Mouse (Mus musculus): ENCODE measurements around the gene Tm4sf20.
A peak's percentile ranks its signal among the peaks of the same experiment; 100 is the strongest.

Tm4sf20 gene

DNA sequence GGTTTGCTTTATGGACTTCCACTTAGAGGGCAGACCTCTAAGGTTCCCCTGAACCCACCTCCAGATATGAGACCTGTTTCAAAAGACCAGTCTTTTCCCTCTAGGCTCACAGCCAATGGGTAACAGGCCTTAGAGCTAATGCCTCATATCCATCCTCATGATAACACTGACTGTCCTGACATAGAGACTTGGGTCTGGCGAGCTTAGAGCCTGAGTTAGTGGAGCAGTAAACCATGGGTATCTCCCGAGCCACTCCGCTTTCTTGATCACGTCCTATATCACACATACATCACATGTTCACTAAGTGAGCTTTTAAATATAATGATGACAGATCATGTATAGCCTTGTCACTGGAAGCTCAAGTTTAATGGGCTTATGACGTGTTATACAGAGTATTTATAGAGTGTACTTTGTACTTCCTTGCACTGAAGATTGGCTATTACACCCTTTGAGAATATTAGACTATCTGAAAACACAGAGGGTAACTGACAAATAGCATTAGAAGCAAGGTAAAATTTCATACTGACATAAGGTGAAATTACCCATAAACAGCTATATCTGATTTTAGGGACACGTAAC, 11.2 kb upstream of the Tm4sf20 start:
- DNase-seq (ENCODE audit: low read depth, low spot score) = no peak

DNA sequence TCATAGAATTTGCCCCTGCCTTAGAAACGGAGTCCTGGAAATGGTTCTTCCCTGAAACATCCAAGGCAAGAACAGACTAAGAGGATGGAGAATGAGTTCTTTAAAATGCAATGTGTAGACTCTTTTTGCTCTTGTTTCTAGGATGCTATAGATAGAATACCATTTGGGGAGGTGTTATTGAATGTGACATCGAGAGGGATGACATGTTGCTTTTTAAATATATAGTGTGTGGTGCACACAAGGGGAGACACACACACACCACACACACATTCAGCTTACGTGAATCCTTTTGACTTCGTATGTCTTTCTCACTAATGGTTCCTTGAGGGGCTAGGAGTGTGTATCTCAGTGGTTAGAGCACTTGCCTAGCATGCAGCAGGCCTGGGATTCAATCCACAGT, 7.0 kb upstream of the Tm4sf20 start:
- no peak for DNase-seq (ENCODE audit: low read depth, low spot score)

DNA sequence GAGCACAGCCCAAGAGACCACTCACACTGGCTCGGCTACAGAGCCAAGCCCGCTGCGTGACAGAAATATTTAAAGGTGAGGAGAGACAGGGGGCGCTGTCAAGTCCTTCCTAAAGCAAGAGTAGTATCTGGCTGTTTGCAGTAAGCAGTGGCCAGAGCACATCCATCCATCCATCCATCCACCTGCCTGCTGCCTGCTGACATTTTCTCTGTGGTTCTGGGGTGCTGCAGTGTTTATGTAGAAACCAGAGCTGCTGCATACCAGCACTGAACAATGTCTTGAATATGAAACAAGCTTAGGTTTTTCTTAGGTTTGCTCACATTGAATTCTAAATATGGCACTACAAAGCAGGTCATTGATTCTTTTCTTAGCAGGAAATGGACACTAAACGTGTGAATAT, 4.9 kb upstream of the Tm4sf20 start:
- no peak for DNase-seq (ENCODE audit: low read depth, low spot score)

DNA sequence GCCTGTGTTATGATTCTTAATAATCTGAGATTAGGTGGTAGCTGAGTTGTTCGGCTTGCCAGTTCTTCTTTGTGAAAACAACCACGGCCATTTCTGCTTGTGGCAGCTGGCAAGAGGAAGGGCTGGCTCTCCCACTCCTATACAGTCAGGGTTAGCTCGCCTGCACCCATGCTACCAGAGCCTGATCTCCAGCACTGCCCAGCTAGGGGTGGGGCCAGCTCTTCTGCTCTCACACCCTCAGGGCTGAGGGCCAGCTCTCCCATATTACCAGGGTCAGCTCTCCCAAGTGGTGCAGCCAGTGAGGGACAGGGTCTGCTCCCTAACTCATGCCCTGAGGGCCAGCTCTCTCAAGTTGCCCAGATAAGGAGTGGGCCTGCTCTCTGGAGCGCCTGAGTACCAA, 4.2 kb upstream of the Tm4sf20 start:
- DNase-seq (ENCODE audit: low read depth, low spot score) = no peak

DNA sequence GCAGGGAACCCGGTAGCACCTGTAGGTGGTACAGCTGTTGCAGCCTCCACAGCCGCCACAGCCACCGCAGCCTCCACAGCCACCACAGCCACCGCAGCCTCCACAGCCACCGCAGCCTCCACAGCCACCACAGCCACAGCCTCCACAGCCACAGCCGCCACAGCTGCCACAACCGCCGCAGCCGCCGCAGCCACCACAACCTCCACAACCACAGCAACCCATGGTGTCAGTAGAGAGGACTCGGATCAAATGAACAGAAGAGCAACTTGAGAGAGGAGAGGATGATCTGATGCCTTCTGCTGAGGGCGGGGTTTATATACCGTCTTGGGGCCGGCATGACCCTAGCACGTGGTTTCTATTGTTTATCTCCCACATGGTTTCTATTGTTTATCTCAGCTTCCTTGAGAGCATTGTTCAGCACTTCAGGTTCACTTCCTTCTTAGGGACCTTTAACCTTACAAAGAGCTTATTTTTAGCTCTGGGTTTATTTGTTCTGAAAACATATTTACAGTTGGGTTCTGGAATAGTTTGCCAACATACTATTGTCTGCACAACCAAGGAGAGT, 2.8 kb upstream of the Tm4sf20 start, which contains the start of gene Gm47791:
Gene Gm47791, minus strand, starts transcription at position 222 of the 565 bp plus-strand sequence.
- DNase-seq (ENCODE audit: low read depth, low spot score) = peak; percentile 59

DNA sequence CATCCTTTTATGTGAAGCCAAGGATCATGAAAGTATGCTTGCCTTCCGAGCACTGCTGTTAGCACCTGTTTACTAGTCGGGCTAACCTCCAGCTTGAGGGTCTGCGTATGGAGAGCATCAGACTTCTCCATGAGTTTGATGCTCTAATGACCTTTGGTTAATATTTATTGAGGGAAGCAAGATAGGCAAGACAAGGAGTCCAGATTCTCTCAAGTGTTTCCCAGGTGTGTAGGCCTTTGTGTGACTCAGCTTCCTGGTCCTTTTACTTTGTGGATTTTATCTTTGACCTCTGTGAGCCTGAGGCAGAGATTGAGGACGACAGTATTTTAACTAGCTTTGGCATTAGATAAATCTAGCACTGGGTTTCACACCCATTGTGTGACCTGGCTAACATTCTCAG, 1.6 kb downstream of the Tm4sf20 start:
- DNase-seq (ENCODE audit: low read depth, low spot score) = no peak

DNA sequence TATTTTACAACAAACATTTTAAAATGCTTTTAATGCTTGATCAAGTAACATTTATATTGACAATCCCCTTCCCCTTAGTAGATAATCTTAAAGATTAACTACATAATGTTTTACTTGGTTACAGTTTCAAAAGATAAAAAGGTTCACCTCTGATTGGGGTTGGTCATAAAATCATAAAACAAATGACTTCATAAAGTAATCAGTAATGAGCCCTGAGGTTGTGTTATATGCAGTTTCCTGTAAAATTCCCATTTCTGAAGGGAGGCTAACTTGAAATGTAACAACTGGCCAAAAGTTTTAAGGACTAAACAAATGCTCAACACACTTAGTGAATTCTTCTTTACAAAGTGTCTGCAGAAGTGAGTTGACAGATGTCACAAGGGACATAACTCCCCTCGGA, 2.0 kb downstream of the Tm4sf20 start:
- no peak for DNase-seq (ENCODE audit: low read depth, low spot score)

DNA sequence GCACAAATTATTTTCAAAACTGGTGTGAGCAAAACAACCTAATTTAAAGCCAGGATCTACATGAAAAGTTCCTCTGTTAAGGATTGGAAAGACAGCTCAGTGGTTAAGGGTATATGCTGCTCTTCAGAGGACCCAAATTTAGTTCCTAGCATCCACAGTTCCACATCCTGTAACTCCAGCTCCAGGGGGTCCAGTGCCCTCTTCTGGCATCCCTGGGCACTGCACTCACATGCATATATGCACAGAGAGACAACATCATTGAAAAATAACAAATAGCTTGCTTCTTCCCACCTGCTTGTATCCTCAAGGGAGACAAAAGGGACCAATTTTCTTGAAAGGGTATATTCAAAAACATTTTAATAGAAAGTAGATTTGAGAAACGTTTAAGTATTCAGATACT, 6.0 kb downstream of the Tm4sf20 start:
- DNase-seq (ENCODE audit: low read depth, low spot score) = peak; percentile 52

DNA sequence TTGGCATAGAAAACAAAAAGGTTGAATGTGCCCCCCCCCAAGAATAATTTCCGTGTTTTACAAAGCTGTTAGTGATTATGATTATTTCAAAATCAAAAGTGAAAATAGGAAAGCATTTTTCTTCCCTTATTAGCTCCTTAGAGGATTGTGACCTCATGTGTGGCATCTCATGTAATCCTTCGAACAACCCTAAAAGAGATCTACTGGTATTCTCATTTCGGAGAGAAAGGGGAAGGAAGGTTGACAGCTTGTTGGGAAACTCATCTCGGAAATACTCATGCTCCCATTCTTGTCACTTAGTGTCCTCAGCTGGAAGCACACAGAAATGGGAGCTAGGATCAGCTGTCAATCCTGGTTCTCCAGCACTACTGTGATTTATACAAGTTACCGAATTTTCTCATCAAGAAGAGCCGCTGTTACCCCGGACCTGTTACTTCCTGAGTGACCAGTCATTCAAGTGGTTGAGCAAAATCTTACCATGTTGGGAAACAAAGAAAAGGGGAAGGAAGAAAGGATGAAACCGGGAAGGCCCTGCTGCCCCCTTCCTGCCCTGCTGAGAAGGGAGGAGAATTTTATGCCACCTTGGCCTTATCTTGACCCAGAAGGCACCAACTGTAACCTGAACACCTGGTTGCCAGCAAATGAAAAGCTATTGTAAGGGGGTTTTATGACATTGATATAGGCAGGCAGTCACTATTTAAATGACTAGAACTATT, 6.6 kb downstream of the Tm4sf20 start:
- DNase-seq (ENCODE audit: low read depth, low spot score) = no peak

DNA sequence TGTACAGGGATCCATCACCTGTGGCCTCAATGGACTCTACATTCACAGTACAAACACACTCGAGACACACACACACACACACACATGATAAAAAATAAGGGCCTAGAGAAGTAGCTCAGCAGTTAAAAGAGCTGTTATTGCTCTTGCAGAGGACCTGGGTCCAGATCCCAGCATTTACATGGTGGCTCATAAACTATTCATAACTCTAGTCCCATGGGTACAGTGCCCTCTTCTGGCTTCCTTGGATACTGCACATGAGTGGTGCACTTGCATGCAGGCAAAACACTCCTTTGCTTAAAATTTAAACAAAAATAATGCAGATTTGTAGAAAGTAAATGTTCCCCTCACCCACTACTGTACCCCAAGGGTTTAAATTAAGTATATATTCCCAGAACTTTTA, 8.7 kb downstream of the Tm4sf20 start:
- peak; percentile 61 for DNase-seq (ENCODE audit: low read depth, low spot score)

DNA sequence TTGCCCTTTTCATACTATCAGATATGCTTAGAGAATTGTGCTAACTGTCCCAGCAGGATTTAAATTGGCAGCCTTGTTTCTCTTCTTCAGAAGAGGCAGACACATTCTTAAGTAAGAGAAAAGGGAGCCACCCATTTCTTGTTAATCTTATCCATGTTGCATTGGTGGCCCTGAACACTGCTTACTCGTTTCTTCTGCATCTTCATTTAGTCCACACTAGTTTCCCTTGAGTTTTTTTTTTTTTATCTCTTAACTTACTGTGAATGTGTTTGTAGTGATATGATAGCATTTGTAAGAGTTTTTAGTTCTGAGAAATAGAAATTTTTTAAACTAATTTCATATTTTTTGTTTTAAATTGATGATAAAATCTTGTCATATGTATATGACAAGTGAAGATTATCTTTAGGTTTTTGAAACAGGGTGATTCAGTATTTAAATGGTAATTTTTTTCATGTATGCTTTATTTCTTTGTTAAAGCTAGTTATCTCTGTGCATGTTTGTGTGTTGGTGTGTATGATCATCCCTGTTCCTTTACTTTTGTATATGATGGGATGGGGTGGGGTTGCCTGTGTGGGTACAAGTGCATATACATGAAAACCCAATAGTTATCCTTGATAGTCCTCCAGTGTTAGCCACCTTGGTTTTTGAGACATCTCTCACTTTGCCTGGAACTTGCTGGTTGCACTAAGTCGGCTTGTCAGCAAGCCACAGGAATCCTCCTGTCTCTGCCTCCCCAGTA, 20.4 kb downstream of the Tm4sf20 start:
- no peak for DNase-seq (ENCODE audit: low read depth, low spot score)

DNA sequence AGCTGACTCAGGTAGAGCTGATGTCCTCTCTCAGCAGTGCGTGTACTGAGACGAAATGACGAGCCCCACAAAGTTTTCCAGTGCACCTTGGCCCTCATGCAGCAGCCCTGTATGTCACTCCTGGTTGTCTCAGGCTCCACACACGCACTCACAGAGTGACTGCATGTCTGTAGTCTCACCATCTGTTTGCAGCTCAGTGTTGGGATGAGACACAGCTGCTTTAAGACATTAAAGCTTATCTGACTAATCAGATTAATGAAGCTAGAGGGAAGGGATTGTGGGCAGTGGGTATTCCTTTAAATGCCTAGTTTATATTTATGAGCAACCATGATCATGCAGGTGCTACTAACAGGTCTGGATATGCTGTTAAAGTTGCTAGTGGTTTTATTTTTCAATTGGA, 21.9 kb downstream of the Tm4sf20 start:
- DNase-seq (ENCODE audit: low read depth, low spot score) = no peak

DNA sequence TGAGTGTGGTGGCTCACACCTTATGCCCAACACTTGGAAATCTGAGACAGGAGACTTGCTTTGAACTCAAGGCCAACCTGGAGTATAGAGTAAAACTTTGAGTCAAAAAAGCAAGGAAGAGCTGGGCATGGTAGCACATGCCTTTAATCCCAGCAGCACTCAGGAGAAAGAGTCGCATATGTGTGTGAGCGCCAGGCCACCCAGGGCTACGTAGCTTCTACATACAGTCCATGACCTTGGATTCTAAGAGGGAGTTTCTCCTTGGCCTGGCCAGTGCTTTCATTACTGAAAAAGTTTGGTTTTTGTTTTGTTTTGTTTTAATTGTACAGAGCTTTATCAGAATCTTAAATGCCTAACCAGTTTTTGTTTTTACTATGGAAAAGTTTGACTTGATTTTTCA, 24.3 kb downstream of the Tm4sf20 start:
- DNase-seq (ENCODE audit: low read depth, low spot score) = peak; percentile 12

DNA sequence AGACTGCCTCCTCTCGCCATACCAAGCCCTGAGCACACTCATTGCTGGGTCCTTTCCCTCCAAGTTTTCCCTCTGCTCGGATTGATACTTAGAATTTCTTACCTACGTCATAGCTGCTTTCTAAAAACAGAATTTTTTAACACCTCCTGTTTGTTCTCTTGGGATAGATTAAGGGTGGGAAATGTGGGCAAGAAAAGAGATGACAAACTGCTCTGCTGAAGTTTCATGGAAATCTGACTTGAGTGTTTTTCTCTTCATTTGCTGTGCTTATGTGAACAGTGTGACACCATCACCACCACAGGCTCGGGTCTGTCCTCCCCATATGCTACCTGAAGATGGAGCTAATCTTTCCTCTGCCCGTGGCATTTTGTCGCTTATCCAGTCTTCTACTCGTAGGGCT, 26.7 kb downstream of the Tm4sf20 start:
- DNase-seq (ENCODE audit: low read depth, low spot score) = no peak

DNA sequence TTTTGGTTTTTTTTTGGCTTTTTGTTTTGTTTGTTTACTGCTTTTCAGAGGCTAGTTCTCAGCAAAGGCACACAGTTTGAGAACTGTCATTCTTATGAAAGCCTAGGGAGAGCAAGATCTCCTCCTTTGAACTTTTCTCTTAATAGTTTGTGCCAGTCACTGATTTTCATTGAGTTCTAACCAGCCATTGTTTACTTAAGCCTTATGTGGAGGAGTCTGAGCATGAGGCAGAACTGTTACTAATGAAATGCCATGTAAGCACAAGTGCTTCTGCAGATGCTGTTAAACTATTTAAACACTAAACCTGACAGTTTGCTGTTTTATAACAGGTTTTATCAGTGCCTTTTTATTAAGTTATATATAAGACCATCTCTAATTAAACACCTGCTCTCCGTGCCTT, 30.2 kb downstream of the Tm4sf20 start:
- DNase-seq (ENCODE audit: low read depth, low spot score) = no peak

DNA sequence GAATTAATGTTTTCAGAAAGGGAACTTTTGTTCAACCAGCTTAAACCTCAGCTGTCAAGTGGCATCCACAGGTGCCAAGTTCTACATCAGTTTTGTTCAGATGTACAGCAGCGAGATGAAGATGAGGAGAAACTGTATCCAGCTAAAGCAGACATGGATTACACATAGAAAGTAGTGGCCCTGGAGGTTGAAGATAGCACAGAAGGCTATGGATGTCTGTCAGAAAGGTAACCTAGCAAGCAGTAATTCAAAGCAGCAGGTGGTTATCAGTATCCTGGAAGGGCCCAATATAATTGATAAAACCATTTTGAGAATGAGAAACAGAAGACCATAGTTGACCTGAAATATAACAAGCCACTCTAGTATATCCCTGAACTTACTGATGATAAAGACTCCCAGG, 34.9 kb downstream of the Tm4sf20 start:
- no peak for DNase-seq (ENCODE audit: low read depth, low spot score)

DNA sequence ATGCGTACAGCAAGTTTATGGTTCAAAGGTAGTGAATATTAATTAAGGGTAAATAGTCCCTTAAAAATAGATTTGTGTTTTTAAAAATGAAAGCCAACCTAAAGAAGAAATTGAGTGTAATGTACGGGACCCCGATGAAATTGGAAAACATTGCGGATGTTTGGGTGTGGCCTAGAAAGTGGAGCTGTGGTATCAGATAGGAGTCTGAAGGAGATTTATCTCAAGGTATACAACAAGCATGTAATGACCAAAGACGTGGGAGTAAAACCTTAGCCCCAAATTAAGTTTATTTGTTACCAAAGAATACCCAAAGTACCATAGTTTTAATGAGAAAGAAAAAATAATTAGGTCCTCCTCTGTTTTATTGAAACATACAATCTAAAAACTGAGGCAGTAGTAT, 41.8 kb downstream of the Tm4sf20 start:
- no peak for DNase-seq (ENCODE audit: low read depth, low spot score)

DNA sequence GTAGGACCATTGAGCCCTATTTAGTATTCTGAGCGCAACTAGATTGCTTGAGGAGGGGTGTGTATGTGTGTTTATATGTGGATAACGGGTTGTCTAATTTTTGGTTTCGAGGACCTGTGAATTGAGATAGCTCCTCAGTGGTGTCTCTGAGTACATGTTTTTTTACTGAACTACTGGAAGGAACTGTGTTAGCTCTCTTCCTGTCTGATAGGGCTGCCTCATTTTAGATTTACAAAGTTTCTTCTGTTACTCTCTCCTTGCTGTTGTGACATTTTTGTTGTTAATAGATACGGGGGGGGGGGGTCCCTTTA, 42.4 kb downstream of the Tm4sf20 start:
- DNase-seq (ENCODE audit: low read depth, low spot score) = no peak

DNA sequence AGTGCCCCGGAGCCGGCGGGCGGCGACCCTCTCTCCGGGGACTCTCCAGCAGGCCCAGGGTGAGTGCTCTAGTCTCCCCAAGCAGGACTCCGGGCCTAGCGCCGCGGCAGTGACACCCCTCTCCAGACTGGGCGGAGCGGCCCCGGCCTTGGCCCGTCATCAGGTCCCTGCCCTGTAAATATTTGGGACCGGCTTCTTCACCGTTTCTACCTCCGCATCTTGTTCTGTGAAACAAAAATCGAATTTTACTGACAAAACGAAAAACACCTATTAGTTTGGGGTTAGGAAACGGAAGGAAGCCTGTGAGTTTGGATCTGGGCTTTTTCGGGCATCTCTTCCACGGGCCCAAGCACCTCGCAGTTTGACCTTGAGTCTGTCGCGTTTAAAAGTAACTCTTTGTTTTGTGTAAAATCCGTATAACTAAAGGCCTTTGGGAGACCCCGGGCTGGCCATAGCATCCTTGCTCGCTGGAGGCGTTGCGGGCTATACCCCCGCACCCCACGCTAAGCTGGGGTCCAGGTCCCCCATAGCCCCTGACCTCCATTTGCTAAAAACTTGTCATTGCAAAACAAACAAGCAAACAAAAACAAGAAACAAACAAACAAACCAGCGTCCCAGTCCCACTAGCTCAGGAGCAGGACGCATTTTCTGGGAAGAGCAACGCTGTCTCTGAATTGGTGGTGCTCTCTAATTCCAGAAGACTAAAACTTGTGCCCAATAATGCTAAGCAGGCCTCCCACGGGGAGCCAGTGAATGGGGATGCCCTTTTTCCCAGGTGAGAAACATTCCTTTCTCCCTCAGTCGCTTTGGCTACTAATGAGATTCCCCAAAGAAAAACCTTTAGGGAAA, 43.0 kb downstream of the Tm4sf20 start:
- DNase-seq (ENCODE audit: low read depth, low spot score) = peak; percentile 36

DNA sequence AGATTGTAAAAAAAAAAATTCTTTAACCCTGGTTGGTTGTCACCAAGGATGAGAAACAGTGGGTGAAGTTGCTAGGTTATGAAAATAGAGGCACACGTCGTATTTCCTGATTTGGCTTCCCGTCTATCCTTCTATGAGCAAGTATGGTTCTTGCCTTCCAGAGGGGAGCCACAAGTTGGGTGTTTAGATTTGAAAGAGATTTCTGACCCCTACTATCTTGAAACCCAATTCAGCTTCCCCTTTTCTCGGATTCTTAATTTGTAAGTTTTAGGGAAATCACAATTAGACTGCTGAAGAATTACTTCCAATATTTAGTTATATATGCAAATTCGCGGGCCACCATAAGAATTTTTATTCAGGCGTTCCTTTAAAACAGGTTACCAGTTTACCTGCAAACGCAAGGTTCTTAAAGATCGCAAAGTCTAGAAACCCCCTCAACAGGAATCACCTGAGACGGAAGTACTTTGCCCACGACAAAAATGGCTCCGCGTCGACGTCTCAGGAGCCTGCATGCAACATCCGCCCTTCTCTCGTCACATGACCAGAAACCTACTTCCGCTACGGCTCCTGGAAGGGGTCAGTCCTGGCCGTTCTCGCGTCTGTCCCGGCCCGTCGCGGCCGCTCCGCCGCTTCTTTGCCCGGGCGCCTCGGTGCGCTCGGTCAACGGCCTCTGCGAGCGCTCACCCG, 43.8 kb downstream of the Tm4sf20 start, which contains the start of gene Mff:
Gene Mff, plus strand, starts transcription at position 552 of the 687 bp plus-strand sequence.
- DNase-seq (ENCODE audit: low read depth, low spot score) = peak; percentile 96

DNA sequence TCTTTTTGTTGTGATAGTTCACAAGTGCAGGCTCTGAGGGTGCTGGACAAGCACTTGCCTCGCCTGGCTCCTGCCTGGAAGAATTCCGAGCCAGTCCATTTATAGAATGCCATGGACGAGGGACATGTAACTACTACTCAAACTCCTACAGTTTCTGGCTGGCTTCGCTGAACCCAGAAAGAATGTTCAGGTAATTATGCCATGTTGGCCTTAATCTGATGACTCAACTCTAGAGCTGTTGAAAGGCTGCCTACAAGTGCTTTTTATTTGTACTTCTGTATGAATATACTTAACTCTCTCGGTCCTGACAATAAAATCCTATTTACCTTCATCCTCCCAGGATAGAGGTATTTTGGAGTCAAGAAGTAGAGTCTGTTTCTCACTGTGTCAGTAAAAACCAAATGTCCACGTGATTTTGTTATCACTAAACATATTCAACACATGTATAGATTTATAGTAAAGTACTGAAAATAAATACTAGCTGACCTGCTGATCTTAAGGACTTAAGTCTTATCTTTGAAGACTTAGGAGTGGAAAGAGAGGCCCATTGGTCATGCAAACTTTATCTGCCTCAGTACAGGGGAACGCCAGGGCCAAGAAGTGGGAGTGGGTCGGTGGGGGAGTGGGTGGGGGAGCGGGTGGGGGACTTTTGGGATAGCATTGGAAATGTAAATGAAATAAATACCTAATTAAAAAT, 50.3 kb downstream of the Tm4sf20 start:
- DNase-seq (ENCODE audit: low read depth, low spot score) = no peak

Measured in ZHBTc4 (cell line).